Mouse (Mus musculus) CD4-positive, CD25-positive, alpha-beta regulatory T cell (primary cell): ENCODE results near the gene Haghl. TPM values are rescaled to one million over a fixed set of nuclear protein-coding genes. Genes with fewer than 3 reads are reported as not detected.

Source experiments
- polyA plus RNA-seq: library from polyadenylated mRNA; unstranded; fragments of 100-300 nt; shearing (Covaris generic); gene quantifications from one replicate; pipeline ENCODE4 v1.2.1, GENCODE M21; 2017

Haghl gene
- 51.4 TPM for polyA plus RNA-seq

GRCm38 (mm10) chr17:25785281-25785745, at the start of gene Haghl:
Haghl (minus strand) TSS chr17:25785673.

GRCm38 (mm10) chr17:25833291-25833663, 47.8 kb upstream of the Haghl start, which contains the start of gene Stub1:
Stub1 (minus strand) TSS chr17:25833404.

GRCm38 (mm10) chr17:25828712-25829557, 43.5 kb upstream of the Haghl start, which contains the start of gene Jmjd8:
Jmjd8 (plus strand) TSS chr17:25828867.

GRCm38 (mm10) chr17:25823452-25823851, 38.0 kb upstream of the Haghl start, which contains the start of gene Wdr24:
Wdr24 (plus strand) TSS chr17:25823627.

GRCm38 (mm10) chr17:25808789-25809605, 23.5 kb upstream of the Haghl start, which contains the start of gene Fbxl16:
Fbxl16 (plus strand) TSS chr17:25809085.

GRCm38 (mm10) chr17:25796951-25797369, 11.5 kb upstream of the Haghl start, which contains the start of gene Metrn:
Metrn (minus strand) TSS chr17:25797136.

GRCm38 (mm10) chr17:25795609-25796092, 10.2 kb upstream of the Haghl start, which contains the start of gene AC134908.4:
AC134908.4 (minus strand) TSS chr17:25795659.

GRCm38 (mm10) chr17:25792615-25793014, 7.1 kb upstream of the Haghl start, which contains the start of gene Fam173a:
Fam173a (minus strand) TSS chr17:25792901.

GRCm38 (mm10) chr17:25786280-25786679, 807 bp upstream of the Haghl start, which contains the start of gene Ccdc78:
Ccdc78 (plus strand) TSS chr17:25786580.

GRCm38 (mm10) chr17:25773549-25774120, 11.8 kb downstream of the Haghl start, which contains the start of gene Narfl:
Narfl (plus strand) TSS chr17:25773776.

GRCm38 (mm10) chr17:25754241-25754640, 31.2 kb downstream of the Haghl start, which contains the start of gene Msln:
Msln (minus strand) TSS chr17:25754378.

GRCm38 (mm10) chr17:25735745-25736144, 49.7 kb downstream of the Haghl start, which contains the start of gene Mslnl:
Mslnl (plus strand) TSS chr17:25736042.

Other genes with a start within 250 kb of the Haghl start
- not detected for gene Sox8, start 215.0 kb downstream of the Haghl start, polyA plus RNA-seq
- 22.4 TPM for gene Lmf1, start 206.6 kb downstream of the Haghl start, polyA plus RNA-seq
- gene Gng13, start 68.5 kb downstream of the Haghl start, polyA plus RNA-seq: not detected
- gene Chtf18, start 58.3 kb downstream of the Haghl start, polyA plus RNA-seq: 6.4 TPM
- 14.6 TPM for gene Rpusd1, start 58.0 kb downstream of the Haghl start, polyA plus RNA-seq
- 0.07 TPM for gene Mslnl, start 49.6 kb downstream of the Haghl start, polyA plus RNA-seq
- gene Msln, start 31.3 kb downstream of the Haghl start, polyA plus RNA-seq: not detected
- gene Narfl, start 11.9 kb downstream of the Haghl start, polyA plus RNA-seq: 28.1 TPM
- gene Ccdc78, start 907 bp upstream of the Haghl start, polyA plus RNA-seq: 0.49 TPM
- 223 TPM for gene Fam173a, start 7.2 kb upstream of the Haghl start, polyA plus RNA-seq
- gene AC134908.4, start 10.0 kb upstream of the Haghl start, polyA plus RNA-seq: 1.6 TPM
- 45.7 TPM for gene Metrn, start 11.5 kb upstream of the Haghl start, polyA plus RNA-seq
- 0.13 TPM for gene Fbxl16, start 23.4 kb upstream of the Haghl start, polyA plus RNA-seq
- 44.1 TPM for gene Wdr24, start 38.0 kb upstream of the Haghl start, polyA plus RNA-seq
- gene Jmjd8, start 43.2 kb upstream of the Haghl start, polyA plus RNA-seq: 36.7 TPM
- gene Stub1, start 47.7 kb upstream of the Haghl start, polyA plus RNA-seq: 169 TPM
- 2.1 TPM for gene Rhbdl1, start 51.6 kb upstream of the Haghl start, polyA plus RNA-seq
- gene Gm20683, start 56.1 kb upstream of the Haghl start, polyA plus RNA-seq: 2.6 TPM
- 41.0 TPM for gene Rhot2, start 59.2 kb upstream of the Haghl start, polyA plus RNA-seq
- 8.8 TPM for gene Wdr90, start 75.8 kb upstream of the Haghl start, polyA plus RNA-seq
- 5.2 TPM for gene Mcrip2, start 83.1 kb upstream of the Haghl start, polyA plus RNA-seq
- 82.8 TPM for gene Mettl26, start 89.4 kb upstream of the Haghl start, polyA plus RNA-seq
- 1.3 TPM for gene Wfikkn1, start 95.2 kb upstream of the Haghl start, polyA plus RNA-seq
- 31.6 TPM for gene Rab40c, start 134.1 kb upstream of the Haghl start, polyA plus RNA-seq
- 55.2 TPM for gene Pigq, start 159.3 kb upstream of the Haghl start, polyA plus RNA-seq
- not detected for gene Nhlrc4, start 159.3 kb upstream of the Haghl start, polyA plus RNA-seq
- gene A930017K11Rik, start 166.9 kb upstream of the Haghl start, polyA plus RNA-seq: not detected
- gene Capn15, start 200.1 kb upstream of the Haghl start, polyA plus RNA-seq: 30.1 TPM